Mouse (Mus musculus): ENCODE data around the gene Gm6657. TPM values are rescaled to one million over a fixed set of nuclear protein-coding genes. Genes with fewer than 3 reads are reported as not detected.

Gm6657 gene
- polyA plus RNA-seq, 1 experiment from 2014 or later: not detected

- no peaks in the 10 kb centered on the region for H3K4me1 ChIP-seq (replicated peaks)
Observed at GRCm38 (mm10) chr12:78219191-78219825, 25.3 kb downstream of the Gm6657 start.

GRCm38 (mm10) chr12:78225707-78226518 lies 31.9 kb downstream of the Gm6657 start, which contains the start of gene Gphn:
Gphn (plus strand) TSS chr12:78226379.
- ATAC-seq (ENCODE audit: low FRiP score): peak; percentile 98
- Histone ChIP-seq H3K27ac (peak within 1 kb of the TSS; percentile 99), H3K4me3 (peak within 1 kb of the TSS; percentile 95), H3K9ac (peak within 1 kb of the TSS; percentile 96), H3K27me3 (no peaks in the 10 kb centered on the region), H3K36me3 (no peaks in the 10 kb centered on the region), H3K9me3 (no peaks in the 10 kb centered on the region), H3K4me2 (peak within 1 kb of the TSS; percentile 73), H3K4me1 (replicated peaks) (peaks cover 9% of the 10 kb centered on the region)
- WGBS: under 1% methylated on average over 68 of the region's 70 CpGs

More at GRCm38 (mm10) chr12:78219191-78219825, 25.3 kb downstream of the Gm6657 start:
- Histone ChIP-seq H3K27ac (no peak overlapping the region), H3K9me3 (no peaks in the 10 kb centered on the region), H3K36me3 (no peaks in the 10 kb centered on the region), H3K9ac (no peak overlapping the region), H3K4me3 (no peak overlapping the region), H3K27me3 (no peaks in the 10 kb centered on the region), H3K4me2 (no peak overlapping the region)
- ATAC-seq (ENCODE audit: low FRiP score): no peak
- WGBS: 94% methylated on average over 4 of the region's 4 CpGs

GRCm38 (mm10) chr12:78226519-78226875 lies 32.5 kb downstream of the Gm6657 start:
- under 1% methylated on average over 48 of the region's 48 CpGs for WGBS
- Histone ChIP-seq H3K4me2 (peak overlapping the region; percentile 73), H3K27me3 (no peaks in the 10 kb centered on the region), H3K27ac (peak overlapping the region; percentile 99), H3K9me3 (no peaks in the 10 kb centered on the region), H3K4me1 (replicated peaks) (peaks cover 9% of the 10 kb centered on the region), H3K9ac (peak overlapping the region; percentile 96), H3K4me3 (peak overlapping the region; percentile 95), H3K36me3 (no peaks in the 10 kb centered on the region)
- ATAC-seq (ENCODE audit: low FRiP score): peak; percentile 93

- ATAC-seq (ENCODE audit: low FRiP score): peak; percentile 28
- peak overlapping the region; percentile 95 for H3K4me3 ChIP-seq
- H3K9ac ChIP-seq: peak overlapping the region; percentile 96
- H3K4me1 ChIP-seq (replicated peaks): peaks cover 9% of the 10 kb centered on the region
- H3K9me3 ChIP-seq: no peaks in the 10 kb centered on the region
- H3K36me3 ChIP-seq: no peaks in the 10 kb centered on the region
- peak overlapping the region; percentile 99 for H3K27ac ChIP-seq
- H3K27me3 ChIP-seq: no peaks in the 10 kb centered on the region
- H3K4me2 ChIP-seq: peak overlapping the region; percentile 73
- WGBS: 0% methylated on average over 47 of the region's 57 CpGs
Observed at GRCm38 (mm10) chr12:78227021-78227932, 33.2 kb downstream of the Gm6657 start.

GRCm38 (mm10) chr12:78228139-78228538 lies 34.1 kb downstream of the Gm6657 start:
- Histone ChIP-seq H3K9ac (peak overlapping the region; percentile 96), H3K36me3 (no peaks in the 10 kb centered on the region), H3K4me3 (peak overlapping the region; percentile 95), H3K27me3 (no peaks in the 10 kb centered on the region), H3K4me1 (replicated peaks) (peaks cover 9% of the 10 kb centered on the region), H3K27ac (no peak overlapping the region), H3K4me2 (peak overlapping the region; percentile 73), H3K9me3 (no peaks in the 10 kb centered on the region)
- WGBS: 39% methylated on average over 4 of the region's 4 CpGs
- ATAC-seq (ENCODE audit: low FRiP score): no peak

- Histone ChIP-seq H3K9ac (no peak overlapping the region), H3K27me3 (no peaks in the 10 kb centered on the region), H3K36me3 (no peaks in the 10 kb centered on the region), H3K27ac (no peak overlapping the region), H3K4me2 (no peak overlapping the region), H3K4me1 (replicated peaks) (peaks cover 9% of the 10 kb centered on the region), H3K4me3 (no peak overlapping the region), H3K9me3 (no peaks in the 10 kb centered on the region)
- ATAC-seq (ENCODE audit: low FRiP score): no peak
Observed at GRCm38 (mm10) chr12:78232560-78232959, 38.5 kb downstream of the Gm6657 start.

GRCm38 (mm10) chr12:78248366-78248765 lies 54.3 kb downstream of the Gm6657 start:
- Histone ChIP-seq H3K27me3 (no peaks in the 10 kb centered on the region), H3K4me1 (replicated peaks) (no peaks in the 10 kb centered on the region), H3K4me2 (no peak overlapping the region), H3K9me3 (no peaks in the 10 kb centered on the region), H3K4me3 (no peak overlapping the region), H3K9ac (no peak overlapping the region), H3K36me3 (no peaks in the 10 kb centered on the region), H3K27ac (no peak overlapping the region)
- 85% methylated on average over 1 of the region's 1 CpGs for whole genome bisulfite sequencing
- no peak for ATAC-seq (ENCODE audit: low FRiP score)

- Histone ChIP-seq H3K27me3 (no peaks in the 10 kb centered on the region), H3K36me3 (no peaks in the 10 kb centered on the region), H3K4me3 (no peak overlapping the region), H3K9ac (no peak overlapping the region), H3K27ac (no peak overlapping the region), H3K4me2 (no peak overlapping the region), H3K9me3 (no peaks in the 10 kb centered on the region), H3K4me1 (replicated peaks) (no peaks in the 10 kb centered on the region)
- ATAC-seq (ENCODE audit: low FRiP score): no peak
Observed at GRCm38 (mm10) chr12:78249151-78249550, 55.1 kb downstream of the Gm6657 start.

Other genes starting within 250 kb of the Gm6657 start
- gene Gphn, start 32.1 kb downstream of the Gm6657 start, polyA plus RNA-seq (2015; fragmentation: Nextera tagmentation; extraction: Ambion mirVana): 34.9 and 37.4 TPM in 2 replicates